Mouse (Mus musculus) liver, adult 2 months (tissue): ENCODE measurements around the gene Gm49711.

ENCODE experiments used
- CTCF ChIP-seq: fragments of 200-500 bp; IDR thresholded peaks from 2 replicates; pipeline ENCODE4 v1.5.1; 2011; ENCODE audit warnings: low read depth, low read length, control low read depth
- POLR2A ChIP-seq: fragments of 200-500 bp; IDR thresholded peaks from 2 replicates; pipeline ENCODE4 v1.6.1; 2011; ENCODE audit warnings: low read length, control low read depth; ENCODE audit not compliant: insufficient read depth; ENCODE audit errors: extremely low read depth

- TF ChIP-seq CTCF (no peak), POLR2A (no peak)
Measured at GRCm38 (mm10) chr16:92234530-92234929, 176.4 kb downstream of the Gm49711 start.
